Mouse (Mus musculus) neural tube, embryonic 10.5 days (tissue): ENCODE results near the gene Gnpat.

Source experiments
- DNase-seq: peaks from one replicate; pipeline ENCODE4 v3.0.0-alpha.2; 2017; ENCODE audit warnings: low spot score; ENCODE audit errors: extremely low spot score

Gnpat gene

DNA sequence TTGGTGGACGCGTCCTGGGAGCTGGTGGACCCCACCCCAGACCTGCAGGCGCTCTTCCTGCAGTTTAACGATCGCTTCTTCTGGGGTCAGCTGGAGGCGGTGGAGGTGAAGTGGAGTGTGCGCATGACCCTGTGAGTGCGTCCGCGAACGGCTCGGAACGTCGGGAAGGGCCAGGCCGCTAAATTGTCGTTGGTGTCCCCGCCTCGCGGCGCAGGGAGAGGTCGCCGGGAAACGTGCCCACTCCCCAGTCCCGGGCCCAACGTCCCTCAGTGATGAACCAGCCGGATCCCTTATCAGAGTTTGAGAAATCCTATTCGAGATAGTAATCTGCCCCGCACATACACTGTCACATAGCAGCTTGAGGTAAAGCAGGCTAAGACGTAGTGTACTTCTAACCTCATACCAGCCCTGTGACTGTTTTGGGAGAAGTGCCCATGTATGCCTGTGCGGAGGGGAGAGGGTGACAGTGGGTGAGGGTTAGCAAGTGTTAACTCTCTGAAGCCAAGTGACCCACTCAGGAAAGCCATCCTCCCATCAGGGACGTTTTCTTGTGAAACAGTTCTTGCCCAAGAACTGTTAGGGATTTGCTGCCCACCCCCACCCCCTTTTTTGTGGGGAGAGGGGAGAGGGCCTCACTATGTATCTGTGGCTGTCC, 35.5 kb downstream of the Gnpat start:
- no peak for DNase-seq

DNA sequence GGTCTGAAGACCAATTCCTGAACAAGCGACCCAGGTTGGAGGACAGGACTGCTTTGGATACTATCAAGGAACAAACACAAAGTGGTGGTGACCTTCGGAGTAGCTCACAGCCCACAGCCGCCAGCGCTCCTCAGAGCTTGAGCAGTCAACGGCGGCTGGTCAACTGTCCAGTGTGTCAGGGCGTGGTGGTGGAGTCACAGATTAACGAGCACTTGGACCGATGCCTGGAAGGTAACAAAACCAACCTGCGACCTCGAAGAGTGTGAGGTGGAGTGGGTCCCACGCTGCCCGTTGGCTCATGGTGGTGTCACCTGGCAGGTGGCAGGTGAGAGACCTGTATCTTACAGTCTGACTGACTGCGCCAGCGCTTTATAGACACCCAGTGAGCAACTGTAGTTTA, 40.4 kb downstream of the Gnpat start:
- DNase-seq = no peak

DNA sequence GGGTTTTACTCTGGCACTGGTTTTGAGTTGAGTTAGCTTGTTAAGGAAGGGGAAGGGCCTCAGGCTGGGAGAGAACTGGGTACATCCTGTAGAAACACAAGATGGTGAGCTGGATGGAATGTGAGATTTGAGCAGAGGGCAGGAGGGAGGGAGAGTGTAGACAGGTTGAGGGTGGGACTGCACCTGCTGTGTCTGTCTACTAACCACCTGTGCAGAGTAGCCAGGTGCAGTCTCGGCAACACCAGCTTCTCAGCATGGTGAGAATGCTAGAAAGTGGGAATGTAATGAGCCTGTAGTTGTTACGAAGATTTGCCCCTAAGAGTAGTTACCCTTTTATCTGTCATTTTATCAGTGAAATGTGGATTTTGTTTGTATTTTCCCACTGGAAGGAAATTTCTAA, 42.6 kb downstream of the Gnpat start:
- DNase-seq = no peak

DNA sequence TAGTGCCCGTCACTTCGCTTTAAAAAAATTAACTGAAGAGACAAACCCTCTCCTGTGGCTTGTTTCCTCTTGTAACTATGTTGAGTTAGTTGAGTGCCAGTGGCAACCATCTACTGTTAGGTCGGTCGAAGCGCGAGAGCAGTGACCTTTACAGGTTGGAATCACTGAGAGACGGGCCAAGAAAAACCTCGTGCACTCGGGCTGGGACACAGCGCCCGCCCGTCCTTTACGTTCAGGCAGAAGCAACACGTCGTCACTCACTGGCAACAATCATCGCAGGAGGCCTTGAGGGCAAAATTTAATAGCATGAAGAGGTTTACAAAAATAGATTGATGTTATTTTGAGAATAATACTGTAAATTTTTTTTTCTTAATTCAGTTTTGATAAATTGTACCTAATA, 47.1 kb downstream of the Gnpat start:
- DNase-seq = no peak

DNA sequence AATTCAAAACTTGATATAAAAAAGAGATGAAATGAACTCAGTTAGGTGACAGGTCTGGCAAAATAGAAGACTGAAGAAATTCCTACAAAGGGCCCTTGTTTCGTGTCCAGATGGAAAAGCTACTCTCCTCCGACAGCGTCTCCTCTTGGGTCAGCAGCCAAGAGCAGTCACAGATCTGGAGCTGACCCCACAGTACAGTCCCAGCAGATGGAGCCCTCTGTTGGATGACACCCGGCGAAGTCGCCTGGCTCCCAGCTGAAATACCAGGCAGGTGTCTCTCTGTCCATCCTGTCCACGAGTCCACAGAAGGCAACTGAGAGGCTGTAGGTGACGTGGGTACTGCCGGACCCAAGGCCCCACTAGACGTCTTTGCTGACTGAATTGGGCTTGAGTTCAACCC, 47.5 kb downstream of the Gnpat start:
- no peak for DNase-seq

DNA sequence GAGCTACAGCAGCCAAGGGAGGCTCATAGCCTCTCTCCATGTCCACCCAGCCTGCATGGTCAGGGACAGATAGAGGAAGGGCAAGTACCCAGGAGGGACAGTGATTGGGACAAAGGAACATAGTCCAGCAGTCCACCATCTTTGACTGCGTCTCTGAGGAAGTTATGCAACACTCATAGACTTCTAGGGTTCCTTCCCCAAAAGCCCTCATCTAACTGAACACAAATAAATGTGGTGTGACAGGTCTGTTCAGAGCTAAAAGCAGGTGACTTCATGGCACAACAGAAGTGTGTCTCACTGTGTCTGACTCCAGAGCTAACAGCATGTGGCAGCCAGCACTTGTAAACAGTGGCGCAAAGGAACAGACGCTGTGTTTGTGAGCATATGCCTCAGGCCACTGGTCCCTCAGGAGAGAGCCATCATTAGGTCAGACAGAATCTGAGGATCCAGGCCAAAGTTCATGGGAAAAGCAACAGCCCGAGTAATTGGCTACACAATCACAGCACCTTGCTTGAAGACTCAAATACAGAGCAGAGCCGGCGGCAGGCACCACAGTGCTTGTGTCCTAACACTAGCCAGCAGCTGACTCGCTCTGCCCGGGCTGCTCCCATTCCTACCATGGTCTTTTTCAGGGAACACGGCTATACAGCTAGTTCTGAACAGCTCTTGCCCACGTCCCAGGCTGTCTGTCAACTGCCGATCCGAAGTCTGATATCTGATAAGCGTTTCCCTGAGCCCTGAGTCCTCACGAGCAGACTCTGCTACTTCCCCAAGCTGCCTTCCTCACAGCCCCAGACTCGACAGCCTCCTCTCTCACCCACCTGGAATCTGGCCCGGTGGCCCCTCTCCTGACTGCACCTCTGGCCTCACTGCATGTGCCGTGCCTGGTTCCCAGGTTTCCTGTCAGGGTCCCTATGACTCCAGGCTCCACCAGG, 49.4 kb downstream of the Gnpat start:
- no peak for DNase-seq

DNA sequence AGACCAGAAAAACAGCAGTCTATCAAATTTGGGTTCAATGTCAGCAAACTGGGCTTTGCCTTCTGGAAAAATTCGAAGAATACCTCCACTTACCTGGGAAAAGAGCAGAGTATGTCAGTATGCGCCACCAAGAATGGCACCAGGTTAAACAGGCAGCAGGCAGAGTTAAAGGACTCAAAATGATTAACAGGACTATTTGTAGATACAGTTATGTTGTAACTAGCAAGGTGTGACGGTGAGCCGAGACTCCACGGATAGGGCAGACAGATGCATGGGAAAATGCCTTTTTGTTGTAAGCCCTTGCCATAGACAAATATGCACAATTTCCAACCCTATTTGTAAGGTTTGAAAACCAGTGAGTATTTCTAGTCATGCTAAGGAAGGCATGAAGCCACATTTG, 51.2 kb downstream of the Gnpat start:
- no peak for DNase-seq

DNA sequence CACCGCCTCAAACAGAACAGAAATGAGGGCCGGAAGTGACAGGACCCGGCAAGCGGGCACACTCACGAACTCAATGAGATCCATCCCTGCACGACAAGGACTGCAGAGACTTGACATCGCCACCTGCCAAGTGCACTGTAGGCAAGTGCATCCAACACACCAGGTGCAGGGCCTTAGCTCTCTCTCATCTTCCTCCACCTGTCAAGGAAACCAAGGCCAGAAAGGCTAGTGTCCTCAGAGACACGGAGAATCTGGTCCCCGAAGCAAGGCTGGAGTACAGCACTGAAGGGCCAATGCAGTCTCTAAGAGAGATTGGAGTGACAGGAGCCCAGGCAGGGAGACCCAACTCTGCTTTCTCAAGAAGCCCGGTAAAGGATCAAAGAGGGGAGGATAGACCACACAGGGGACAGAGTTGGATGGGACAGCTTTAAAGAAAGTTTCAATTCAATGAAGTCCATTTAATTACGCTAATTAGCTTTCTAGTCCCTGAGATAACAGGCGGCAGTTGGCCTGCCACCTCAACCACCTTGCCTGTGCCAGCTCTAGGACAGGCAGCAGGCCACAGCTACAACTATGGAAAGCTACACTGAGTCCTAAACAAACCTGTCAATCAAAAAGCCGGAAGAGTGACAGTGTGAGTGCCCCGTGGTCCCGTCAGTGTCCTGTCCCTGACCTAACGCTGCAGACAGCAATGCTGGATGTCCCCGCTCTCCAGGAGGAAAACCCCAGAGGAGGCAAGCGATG, 55.1 kb downstream of the Gnpat start:
- no peak for DNase-seq

DNA sequence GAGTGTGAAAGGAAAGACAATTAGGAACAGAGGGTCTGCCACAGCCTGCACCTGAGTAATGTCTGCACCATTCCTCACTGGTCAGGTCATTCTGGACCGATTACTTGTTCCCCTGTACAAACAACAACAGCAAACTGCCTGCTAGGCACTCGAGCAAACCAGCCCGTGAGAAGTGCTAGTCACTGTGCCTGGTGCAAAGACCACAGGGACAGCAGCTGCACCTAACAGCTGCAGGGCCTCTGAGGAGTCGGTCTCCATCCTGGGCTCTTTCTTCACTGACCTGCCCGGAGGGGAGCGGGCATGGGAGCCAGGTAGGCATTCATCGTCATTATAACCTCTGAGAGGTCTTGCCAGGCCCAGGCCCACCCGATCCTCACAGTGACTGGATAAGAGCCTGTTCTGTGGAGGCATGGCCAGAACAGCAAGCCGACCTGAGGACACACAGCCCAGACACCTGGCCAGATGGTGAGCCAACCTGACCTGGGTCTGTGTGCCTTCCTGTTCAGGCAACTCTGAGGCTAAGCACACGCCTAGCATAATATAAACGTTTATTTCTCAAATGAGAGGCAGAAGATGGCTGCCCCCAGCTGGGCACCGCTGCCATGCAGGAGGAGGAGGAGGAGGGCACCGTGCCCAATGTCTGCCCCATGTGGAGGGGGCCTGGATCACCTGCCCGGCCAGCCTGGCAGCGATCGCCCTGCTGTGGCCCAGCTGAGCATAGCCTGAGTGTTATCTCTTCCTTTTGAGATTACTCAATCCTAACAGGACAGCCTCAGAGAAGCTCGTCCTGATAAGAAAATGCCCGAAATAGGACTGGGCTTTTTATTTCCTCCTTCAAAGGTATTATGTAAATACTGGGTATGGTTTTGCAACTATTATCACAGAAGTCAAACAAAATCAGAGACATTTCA, 58.8 kb downstream of the Gnpat start:
- DNase-seq = no peak

DNA sequence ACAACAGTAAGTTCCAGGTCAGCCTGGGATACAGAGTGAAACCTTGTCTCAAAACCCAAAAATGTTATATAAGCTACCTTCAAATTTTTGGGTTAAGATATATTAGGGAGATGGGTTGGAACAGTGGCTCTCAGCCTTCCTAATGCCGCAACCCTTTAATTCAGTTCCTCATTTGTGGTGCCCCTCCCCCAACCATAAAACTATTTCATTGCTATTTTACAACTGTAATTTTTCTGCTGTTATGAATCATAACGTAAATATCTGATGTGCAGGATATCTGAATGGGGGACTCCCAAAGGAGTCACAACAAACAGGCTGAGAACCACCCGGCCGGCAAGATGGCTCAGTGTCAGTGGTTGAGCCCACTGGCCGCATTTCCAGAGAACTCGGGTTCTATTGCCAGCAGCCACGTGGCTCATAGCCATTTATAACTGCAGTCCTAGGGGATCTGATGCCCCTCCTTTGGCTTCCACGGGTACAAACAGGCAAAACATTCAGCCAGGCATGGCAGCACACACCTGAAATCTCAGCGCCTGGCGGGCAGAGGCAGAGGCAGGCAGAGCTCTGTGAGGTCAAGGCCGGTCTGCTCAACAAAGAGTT, 59.8 kb downstream of the Gnpat start:
- no peak for DNase-seq

DNA sequence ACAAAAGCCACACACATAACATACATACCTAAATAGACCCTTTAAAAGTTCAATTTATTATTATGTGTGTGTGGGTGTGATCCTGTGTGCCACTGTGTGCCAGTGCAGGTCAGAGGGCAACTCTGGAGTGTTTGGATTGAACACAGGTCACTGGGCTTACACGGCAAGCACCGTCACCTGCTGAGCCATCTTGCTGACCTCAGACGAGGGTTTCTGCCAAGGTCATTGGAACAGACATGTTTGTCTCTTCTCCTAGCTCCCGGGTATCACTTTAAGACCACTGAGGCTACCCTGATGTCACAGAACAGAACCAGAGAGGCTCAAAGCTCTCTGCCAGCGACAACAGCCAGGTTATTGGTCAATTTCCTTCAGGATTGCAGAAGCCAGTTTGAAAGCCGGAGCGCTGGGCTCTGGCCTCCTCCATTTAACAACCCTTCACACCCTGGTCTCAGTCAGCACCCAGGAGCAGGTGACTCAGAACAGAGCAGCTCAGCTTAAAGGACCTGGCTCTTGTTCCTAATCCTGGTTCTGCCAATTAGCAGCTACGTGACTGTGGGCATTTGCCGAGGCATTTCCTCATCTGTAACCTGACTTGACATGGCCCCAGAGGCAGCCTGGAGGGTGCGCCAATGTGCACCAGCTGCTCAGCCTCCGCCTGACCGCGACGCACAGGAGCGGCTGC, 61.3 kb downstream of the Gnpat start:
- DNase-seq = no peak

DNA sequence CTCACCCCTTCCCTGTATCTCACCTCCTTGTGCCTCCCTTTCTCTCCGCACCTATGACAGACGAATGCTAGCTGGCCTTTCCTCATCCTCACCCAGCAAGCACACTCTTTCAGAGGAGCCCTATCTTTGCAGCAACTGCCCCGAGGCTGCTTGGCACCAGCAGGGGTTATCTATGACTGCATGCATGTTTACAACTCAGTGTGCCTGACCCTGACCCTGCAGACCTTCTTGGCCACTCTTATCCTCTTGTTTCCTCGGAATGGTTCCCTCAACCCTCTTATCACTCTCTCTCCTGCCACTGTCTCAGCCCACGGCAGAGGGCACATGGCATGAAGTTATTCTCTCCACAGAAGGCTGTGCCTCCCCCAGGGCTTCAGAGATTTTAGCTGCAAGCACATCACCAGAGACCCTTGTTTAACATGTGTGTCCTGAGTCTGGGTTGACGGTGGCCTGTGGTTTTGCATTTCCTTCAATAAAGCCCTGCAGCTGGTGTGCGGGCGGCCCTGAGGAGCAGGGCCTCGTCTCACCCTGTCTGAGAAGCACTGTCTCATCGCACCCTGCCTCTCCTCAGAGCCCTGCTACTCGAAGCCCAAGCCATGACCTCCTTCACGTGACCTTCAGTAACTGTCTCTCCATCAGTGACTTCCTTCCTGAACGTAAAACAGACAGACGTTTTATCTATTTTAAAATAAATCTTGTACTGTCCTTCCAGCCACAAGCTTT, 62.9 kb downstream of the Gnpat start:
- no peak for DNase-seq

DNA sequence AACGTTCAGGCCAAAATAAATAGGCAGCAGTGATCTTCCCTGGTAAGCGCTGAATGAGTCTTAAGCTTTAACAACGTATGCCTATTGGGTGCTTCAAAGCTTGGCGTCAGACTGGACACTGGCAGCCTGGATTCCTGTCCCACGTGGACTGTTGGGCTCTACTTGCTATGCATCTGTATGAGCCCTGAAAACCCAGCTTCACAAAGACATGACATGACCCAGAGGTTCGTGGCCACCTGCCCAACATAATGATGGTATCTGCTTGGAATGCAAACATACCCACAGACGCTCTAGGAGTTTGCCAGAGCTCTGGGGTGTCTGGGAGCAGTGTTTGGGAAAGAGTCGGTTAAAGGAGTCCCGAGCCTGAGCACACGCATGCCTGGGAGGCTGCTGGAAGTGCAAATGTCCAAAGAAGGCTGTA, 63.5 kb downstream of the Gnpat start:
- no peak for DNase-seq

DNA sequence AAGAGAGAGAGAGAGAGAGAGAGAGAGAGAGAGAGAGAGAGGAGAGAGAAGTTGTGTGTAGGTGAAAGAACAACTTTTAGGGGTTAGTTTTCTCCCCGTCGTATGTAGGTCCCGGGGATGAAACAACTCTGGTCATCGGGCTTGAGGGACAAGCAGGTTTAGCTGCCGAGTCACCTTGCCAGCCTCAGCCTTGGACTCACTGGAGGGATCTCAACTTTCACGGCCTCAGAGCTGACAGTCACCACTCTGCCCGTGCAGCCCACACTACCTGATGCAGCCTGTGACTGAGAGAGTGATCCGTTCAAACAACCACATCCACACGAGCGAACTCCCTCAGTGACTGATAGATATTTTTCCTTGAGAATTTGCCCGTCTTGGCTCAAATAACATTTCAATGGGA, 66.2 kb downstream of the Gnpat start:
- no peak for DNase-seq

DNA sequence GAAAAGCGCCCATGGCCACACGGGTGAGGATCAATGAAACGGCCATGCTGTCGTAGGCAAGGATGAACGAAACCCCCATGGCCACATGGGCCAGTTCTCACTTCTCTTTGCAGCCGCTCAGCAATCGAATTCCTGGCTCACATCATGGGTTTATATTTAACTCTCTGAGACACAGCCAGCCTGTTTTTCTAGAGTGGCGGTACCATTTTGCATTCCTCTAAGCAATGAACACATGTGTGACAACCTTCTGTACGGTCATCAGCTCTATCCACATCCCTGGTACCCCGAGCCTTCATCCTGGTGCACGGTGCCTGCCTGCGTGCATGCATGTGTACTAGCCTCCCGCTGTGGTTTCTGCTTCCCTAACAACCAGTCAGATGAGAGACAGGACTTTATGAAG, 67.3 kb downstream of the Gnpat start:
- DNase-seq = no peak

DNA sequence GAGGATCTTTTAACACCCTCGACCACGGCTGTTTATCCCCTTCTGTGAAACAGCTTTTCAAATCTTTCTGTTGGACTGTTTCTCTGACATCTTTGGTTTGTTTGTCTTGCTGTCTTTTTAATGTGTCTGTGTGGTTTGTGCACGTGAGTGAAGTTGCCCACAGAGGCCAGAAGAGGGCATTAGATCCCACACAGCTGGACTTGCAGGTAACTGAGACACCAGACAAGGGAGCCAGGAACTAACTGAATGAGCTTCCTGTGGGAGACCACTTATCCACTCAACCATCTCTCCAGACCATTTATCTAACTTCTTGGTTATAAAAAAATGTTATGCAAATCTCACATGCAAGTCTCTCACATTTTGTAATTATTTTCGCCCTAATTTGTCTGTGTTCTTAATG, 67.8 kb downstream of the Gnpat start:
- no peak for DNase-seq

DNA sequence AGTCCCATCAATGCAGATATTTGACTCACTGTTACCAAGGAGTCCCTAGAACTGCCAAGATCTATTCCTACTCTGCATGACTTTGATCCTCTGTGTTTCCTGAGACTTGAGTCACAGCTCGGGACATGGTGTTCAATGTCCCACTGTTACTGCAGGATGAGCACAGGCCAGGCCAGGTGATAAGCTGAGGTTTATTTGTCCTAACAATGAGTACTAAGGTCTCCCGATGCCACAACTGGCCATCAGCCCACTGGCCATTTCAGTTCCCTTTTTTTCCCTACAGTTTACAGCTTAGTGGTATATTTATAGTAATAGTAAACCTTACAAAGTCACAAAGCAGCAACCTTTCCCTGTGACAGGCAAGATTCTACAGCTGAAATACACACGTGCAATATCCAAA, 69.6 kb downstream of the Gnpat start:
- no peak for DNase-seq

DNA sequence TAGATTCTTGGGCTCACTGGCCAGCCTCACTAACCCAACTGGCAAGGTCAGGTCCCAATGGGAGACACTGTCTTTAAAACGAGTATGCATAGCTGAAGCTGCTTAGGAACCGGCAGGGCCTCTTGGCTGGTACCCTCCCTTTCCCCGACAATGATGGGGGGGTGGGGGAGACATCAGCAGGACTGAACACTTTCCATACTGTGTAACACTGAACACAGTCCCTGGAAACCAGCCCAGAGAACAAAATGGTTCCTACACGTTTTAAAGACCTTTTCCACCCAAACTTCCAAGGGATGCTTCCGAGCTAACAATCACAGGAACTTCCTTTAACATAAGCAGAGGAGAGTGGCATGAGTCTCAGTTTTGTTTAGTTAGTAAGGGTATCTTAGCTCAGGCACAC, 72.3 kb downstream of the Gnpat start:
- no peak for DNase-seq

DNA sequence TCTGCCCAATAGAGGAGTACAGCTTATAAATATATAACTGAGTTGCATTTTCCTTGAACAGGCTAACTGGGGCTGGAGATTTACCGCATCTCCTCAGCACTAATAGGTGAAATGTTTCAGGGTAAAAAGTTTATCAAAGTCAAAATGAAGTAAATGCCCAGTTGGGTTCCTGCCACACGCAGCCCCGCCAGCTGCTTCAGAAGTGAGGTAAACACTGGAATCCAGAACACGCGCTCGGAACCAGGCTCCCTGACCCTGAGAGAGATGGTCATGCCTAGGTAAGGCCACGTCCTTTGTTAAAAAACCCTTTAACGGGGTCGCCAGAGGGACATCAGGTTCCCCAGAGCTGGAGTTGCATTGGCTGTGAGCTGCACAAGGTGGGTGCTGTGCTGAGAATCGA, 73.9 kb downstream of the Gnpat start:
- no peak for DNase-seq

DNA sequence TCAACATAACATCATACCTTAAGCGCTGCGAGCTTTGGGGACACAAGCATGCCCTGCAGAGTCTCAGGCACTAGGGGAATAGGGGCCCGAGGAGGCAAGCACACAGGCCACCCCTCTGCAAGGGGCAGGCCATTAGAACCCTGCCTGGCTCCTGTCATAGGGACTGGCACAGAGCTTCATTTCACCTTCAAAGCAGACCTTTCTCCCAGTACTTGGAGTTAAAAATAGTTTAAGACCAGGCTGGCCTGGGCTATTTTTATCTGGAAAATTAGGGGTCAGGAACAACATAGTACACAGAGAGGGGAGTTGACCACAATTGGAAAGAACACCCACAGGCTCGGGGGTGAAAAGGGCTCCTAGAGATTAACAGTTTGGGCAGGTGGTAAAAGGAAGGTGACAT, 74.5 kb downstream of the Gnpat start:
- DNase-seq = no peak
